Mouse (Mus musculus): ENCODE results near the gene Dexi. TPM values are rescaled to one million over a fixed set of nuclear protein-coding genes. Genes with fewer than 3 reads are reported as not detected.

Gene Dexi
- total RNA-seq, 2 experiments from 2014 or later, result 4.9 to 7.5 TPM

GRCm38 (mm10) chr16:10541598-10541930, 1.3 kb downstream of the Dexi start:
- ATAC-seq (replicated peaks; ENCODE audit: poor library complexity, severe bottlenecking), result no peak

- ATAC-seq (replicated peaks; ENCODE audit: poor library complexity, severe bottlenecking), result no peak
These were observed 1.9 kb downstream of the Dexi start for GRCm38 (mm10) chr16:10540763-10541597.

- ATAC-seq (replicated peaks; ENCODE audit: poor library complexity, severe bottlenecking), result no peak
These were observed 5.9 kb downstream of the Dexi start for GRCm38 (mm10) chr16:10536961-10537360.

GRCm38 (mm10) chr16:10536323-10536722, 6.5 kb downstream of the Dexi start:
- ATAC-seq (replicated peaks; ENCODE audit: poor library complexity, severe bottlenecking), result no peak

GRCm38 (mm10) chr16:10534567-10534966, 8.3 kb downstream of the Dexi start:
- no peak for ATAC-seq (replicated peaks; ENCODE audit: poor library complexity, severe bottlenecking)

GRCm38 (mm10) chr16:10533781-10534180, 9.1 kb downstream of the Dexi start:
- no peak for ATAC-seq (replicated peaks; ENCODE audit: poor library complexity, severe bottlenecking)

GRCm38 (mm10) chr16:10530179-10530578, 12.7 kb downstream of the Dexi start:
- no peak for ATAC-seq (replicated peaks; ENCODE audit: poor library complexity, severe bottlenecking)

- no peak for ATAC-seq (replicated peaks; ENCODE audit: poor library complexity, severe bottlenecking)
These were observed 14.5 kb downstream of the Dexi start for GRCm38 (mm10) chr16:10528382-10528781.

- ATAC-seq (replicated peaks; ENCODE audit: poor library complexity, severe bottlenecking), result no peak
These were observed 15.7 kb downstream of the Dexi start for GRCm38 (mm10) chr16:10527046-10527644.

- no peak for ATAC-seq (replicated peaks; ENCODE audit: poor library complexity, severe bottlenecking)
These were observed 17.3 kb downstream of the Dexi start for GRCm38 (mm10) chr16:10525610-10525980.

GRCm38 (mm10) chr16:10524866-10525609, 17.8 kb downstream of the Dexi start:
- 0 out of 2 replicates have a peak, but pooled peaks have one; percentile 9 for ATAC-seq (replicated peaks; ENCODE audit: poor library complexity, severe bottlenecking)

- no peak for ATAC-seq (replicated peaks; ENCODE audit: poor library complexity, severe bottlenecking)
These were observed 19.2 kb downstream of the Dexi start for GRCm38 (mm10) chr16:10523650-10524049.

GRCm38 (mm10) chr16:10522811-10523210, 20.0 kb downstream of the Dexi start:
- peak; percentile 62 for ATAC-seq (replicated peaks; ENCODE audit: poor library complexity, severe bottlenecking)

- ATAC-seq (replicated peaks; ENCODE audit: poor library complexity, severe bottlenecking), result peak; percentile 77
These were observed 21.8 kb downstream of the Dexi start for GRCm38 (mm10) chr16:10520908-10521614.

GRCm38 (mm10) chr16:10518030-10518429, 24.8 kb downstream of the Dexi start:
- ATAC-seq (replicated peaks; ENCODE audit: poor library complexity, severe bottlenecking), result no peak

- no peak for ATAC-seq (replicated peaks; ENCODE audit: poor library complexity, severe bottlenecking)
These were observed 26.8 kb downstream of the Dexi start for GRCm38 (mm10) chr16:10515953-10516572.

GRCm38 (mm10) chr16:10511134-10511520, 31.7 kb downstream of the Dexi start:
- no peak for ATAC-seq (replicated peaks; ENCODE audit: poor library complexity, severe bottlenecking)

- ATAC-seq (replicated peaks; ENCODE audit: poor library complexity, severe bottlenecking), result no peak
These were observed 32.2 kb downstream of the Dexi start for GRCm38 (mm10) chr16:10510477-10511133.

- ATAC-seq (replicated peaks; ENCODE audit: poor library complexity, severe bottlenecking), result no peak
These were observed 34.2 kb downstream of the Dexi start for GRCm38 (mm10) chr16:10508691-10509090.

GRCm38 (mm10) chr16:10507445-10507844, 35.4 kb downstream of the Dexi start:
- ATAC-seq (replicated peaks; ENCODE audit: poor library complexity, severe bottlenecking), result no peak

Measured in granulocyte monocyte progenitor cell, adult 5-6 weeks (primary cell).